Mouse (Mus musculus): ENCODE measurements around the gene Abca2.

Abca2 gene

GRCm38 (mm10) chr2:25460135-25460534 is 31.6 kb downstream of the Abca2 start:
- DNase-seq (ENCODE audit: low read depth in 2 of 2, low spot score in 2 of 2), result no peak

DNA sequence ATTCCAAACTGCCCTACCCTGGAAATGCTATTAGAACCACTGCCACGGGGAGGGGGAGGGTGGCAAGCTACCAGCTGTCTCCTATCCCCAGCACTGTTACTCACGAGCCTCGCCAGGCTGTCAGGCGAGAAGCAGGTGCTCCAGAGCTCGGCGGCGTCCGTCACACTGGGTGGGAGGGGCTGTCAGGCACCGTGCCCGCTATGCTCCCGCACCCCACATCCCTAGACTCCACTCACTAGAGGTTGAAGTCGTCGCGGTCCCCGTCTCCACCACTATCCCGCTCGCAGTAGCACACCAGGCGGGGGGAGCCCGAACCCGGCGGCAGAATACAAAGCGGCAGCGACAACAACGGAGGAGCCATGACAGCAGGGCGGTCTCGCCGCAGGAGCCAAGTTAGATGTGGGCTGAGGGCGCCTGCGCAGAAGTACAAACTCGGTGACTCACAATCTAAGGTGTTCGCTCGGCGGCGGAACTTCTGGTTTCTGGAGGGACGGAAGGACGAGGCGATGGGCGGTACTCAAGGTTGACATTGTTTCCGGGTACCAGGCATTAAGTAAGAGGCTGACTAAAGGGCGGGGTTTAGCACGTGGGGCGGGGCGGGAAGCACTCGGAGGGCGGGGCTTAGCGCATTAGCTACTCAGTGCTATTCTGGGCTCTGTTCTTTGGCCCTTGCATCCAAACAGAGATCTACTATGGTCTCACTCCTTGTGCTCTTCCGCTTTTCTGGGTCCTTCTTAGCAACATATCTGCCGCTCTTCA is 32.2 kb downstream of the Abca2 start, which contains the start of gene Paxx:
Gene Paxx (minus strand): TSS at position 544 of the 759 bp plus-strand sequence.
- peak; percentile 94 for DNase-seq (ENCODE audit: low read depth in 2 of 2, low spot score in 2 of 2)

DNA sequence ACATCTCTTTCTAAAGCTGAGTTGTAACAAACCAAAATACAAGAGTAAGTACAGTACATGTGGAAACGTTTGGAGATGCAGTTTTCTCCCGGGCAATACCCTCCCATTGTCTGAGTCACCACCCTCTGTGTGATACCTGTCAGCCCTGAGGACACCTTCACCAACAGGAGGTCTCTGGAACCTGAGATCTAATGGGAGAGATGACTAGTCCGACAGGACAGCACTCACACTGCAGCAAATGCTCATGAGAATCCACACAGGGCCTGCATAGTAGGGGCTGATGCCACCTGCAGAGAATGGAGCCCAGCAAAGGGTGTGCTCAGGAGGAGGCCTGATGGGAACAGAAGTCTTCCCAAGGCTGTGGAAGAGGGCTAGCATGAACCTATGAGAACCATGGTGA is 32.9 kb downstream of the Abca2 start:
- DNase-seq (ENCODE audit: low read depth in 2 of 2, low spot score in 2 of 2), result no peak

DNA sequence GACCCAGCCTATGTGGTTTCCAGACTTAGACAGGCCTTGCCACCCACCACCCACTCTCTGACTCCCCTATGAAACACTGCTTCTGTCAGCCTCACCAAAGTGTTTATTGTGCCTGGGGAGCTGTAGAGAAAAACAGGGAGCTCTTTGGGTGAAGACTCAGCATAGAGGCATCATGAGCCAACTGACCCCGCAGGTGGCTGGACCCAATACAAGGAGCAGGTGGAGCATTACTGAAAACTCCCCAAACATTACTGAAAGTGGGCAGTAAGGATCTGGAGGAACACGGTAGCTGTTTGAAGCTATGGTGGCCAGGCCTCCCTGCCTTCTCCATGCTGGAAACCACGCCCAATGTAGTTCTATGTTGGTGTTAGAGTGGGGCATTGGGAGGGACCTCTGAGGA is 35.1 kb downstream of the Abca2 start:
- no peak for DNase-seq (ENCODE audit: low read depth in 2 of 2, low spot score in 2 of 2)

DNA sequence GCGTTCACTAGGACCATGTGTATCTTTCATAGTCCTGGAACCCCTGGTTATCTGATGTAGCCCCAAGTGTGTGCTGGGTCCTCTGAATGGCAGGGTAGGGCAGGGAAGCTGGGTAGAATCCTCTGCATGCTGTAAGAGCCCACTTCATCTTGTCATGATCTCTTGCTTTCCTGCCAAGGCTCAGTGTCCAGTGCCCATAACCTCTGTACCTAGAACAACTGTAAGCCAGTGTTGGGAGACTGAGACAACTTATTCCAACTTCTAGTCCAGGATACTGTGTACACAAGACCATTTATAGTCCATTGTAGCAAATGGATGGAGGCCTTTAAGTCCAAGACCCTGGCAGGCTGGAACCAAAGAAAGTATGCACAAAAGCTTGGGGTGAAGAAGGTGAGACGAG is 36.8 kb downstream of the Abca2 start:
- no peak for DNase-seq (ENCODE audit: low read depth in 2 of 2, low spot score in 2 of 2)

DNA sequence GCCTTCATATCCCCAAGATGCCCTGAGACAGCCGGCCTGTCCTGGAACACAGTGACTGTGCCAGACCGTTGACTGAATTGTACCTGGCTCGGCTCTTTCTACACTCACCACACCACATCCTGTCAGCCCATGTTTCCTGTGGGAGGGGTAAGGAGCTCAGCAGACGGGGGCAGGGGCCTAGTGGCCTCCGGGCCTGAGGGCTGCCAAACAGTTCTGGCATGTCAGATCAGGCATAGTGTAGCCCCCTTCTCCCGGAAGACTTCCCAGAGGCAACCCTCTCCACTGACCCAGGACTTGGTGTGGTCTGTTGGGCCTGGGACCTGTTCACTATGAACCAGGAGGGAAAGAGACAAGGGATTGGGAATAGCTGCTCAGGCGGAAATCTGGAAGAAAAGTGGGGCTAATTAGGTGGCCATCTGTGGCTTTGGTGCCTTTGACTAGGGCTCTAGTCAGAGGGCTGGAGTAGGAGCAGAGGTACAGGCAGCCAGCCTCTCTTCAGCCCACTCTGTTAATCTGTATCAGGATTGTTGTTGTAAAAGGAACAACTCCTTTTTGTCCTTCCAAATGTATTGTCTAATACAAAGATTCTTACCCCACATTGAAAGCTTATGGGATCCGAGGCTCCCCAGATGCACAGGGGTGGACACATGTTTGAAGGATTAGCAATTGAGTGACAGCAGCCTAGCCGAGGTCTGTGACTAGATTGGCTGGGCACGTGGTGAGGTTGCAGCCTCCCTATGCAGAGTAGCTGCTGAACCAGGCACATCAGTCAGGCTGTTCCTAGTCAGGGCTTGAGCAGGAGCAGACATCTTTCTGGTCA is 37.5 kb downstream of the Abca2 start:
- DNase-seq (ENCODE audit: low read depth in 2 of 2, low spot score in 2 of 2), result peak; percentile 49 to 65

DNA sequence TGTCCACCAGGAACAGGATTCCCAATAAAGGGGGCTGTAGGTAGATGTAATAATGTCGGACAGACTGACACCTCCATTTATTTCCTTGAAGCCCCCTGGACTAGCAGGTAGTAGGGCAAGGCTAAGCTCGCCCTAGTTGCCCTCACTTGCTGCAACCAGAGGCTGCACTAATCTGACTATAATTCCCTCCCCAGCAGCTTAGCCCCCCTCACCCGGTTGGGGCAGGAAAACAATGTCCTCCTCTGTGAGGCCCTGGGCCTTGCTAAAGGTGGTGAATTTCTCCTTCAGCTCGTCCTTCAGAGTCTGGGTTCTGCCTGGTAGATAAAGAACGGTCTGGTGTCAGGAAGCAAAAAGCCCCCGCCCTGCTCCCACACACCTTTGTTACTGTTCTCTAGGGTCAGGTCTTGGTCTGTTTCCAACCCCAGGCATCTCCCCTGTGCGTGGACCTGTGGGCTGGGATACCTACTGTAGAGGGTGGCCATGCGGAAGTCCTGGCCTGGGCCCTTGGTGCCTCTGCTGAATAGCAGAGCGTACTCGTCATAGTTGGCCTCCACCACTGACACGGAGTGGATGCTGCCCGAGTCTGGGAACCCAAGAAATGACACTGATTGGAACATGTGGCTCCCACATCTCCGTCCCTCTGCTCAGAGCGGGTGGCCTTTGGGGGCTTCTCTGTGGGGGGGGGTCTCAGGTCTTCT is 39.3 kb downstream of the Abca2 start:
- no peak for DNase-seq (ENCODE audit: low read depth in 2 of 2, low spot score in 2 of 2)

- no peak for DNase-seq (ENCODE audit: low read depth in 2 of 2, low spot score in 2 of 2)
These were observed 40.7 kb downstream of the Abca2 start for GRCm38 (mm10) chr2:25468962-25469915.

GRCm38 (mm10) chr2:25469969-25470368 is 41.5 kb downstream of the Abca2 start, which contains the start of gene Ptgds:
Gene Ptgds (minus strand): TSS chr2:25470046.
- DNase-seq (ENCODE audit: low read depth in 2 of 2, low spot score in 2 of 2), result no peak

- DNase-seq (ENCODE audit: low read depth in 2 of 2, low spot score in 2 of 2), result no peak
These were observed 44.0 kb downstream of the Abca2 start for GRCm38 (mm10) chr2:25472550-25472949.

DNA sequence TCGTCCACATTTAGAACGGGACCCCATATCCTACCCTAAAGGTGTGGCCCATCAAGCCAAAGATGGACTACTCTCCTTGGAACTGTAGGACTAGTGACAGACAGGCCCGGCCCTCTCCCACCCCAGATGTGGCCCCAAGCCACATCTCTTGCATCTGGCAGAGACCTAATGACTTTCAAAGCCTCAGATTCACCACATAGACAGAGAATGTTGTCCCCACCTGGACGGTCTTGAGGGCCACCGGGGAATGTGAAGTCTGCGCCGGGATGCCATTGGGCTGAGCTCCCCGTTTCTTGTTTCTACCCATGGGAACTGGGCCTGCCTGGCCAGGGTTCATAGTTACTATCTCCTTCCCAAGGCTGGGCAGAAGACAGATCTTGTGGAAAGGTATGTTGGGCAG is 49.0 kb downstream of the Abca2 start:
- no peak for DNase-seq (ENCODE audit: low read depth in 2 of 2, low spot score in 2 of 2)

DNA sequence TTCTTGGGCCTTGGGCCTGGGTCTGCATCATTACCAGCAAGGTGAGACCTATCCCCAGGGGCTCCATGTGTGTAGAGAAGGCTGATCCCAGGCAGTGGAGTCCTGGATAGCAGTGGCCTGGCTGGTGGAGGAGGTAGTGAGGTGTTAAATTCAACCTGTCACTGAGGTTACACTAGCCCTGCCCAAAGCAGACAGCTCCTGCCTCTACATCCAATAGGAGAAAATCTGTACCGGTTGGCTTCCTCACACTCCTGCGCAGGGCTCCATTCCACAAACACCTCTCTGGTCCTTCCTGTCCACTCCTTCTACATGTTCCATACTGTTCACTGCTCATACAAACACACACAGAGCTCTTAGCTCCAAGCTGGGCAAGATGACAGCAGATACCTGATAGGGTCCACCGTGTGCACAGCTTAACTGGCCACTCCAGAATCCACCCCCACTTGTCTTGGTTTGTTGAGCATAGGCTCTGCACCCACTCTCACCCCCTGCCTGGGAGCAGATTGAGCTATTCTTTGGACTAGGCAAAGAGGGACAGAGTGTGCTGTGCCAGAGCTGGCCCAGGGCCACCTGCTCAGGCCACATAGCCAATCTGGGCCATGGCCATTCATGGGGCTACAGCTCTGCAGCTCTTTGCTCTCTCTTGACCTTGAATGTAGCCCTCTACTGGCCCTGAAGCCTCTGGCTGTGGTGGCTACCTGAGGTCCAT is 49.6 kb downstream of the Abca2 start:
- no peak for DNase-seq (ENCODE audit: low read depth in 2 of 2, low spot score in 2 of 2)

DNA sequence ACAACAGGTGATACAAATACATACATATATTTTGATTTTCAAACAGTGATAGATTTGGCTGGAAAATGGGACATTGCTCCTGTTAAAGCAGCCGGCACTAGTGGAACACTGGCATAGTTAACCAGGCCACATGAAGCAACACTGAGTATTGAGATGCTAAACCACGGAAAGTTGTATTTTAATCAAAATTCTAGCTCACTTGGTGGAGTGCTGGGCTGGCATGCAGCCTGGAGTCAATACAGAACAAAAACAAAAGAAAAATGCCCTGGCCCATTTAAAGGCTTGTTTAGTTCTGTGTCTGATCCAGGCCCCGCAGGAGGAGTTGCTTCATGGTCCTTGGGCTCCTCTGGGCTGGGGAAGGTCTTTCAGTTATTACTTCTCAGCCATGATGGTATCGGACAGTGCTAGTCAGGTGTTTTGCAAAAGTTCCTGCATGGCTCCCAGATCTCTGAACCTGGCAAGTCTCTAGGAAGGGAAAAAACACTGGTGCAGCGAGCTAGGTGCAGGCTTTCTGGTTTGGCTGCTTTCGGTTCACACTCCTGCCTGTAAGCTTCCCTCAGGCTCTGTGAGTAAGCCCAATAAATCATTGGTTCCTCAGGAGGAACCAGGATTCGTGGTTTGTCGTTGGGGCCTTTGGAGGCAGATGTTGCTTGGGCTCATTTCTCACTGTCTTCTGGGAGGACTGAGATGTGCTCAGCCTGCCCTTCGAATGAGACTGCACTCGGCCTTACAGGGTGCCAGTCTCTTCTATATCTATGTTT is 51.2 kb downstream of the Abca2 start:
- DNase-seq (ENCODE audit: low read depth in 2 of 2, low spot score in 2 of 2), result no peak

DNA sequence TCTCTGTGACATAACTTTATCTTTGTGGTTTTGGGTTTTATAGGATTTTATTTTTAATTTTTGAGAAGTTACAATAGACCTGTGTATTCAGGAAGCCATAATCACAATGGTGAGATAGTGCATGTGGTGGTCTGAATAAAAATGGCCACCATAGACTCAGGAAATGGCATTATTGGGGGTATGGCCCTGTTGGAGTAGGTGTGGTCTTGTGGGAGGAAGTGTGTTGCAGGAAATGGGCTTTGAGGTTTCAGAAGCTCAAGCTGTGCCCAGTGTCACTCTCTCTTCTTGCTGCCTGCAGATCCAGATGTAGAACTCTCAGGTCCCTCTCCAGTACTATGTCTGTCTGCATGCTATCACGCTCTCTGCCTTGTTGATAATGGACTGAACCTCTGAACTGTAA is 52.0 kb downstream of the Abca2 start:
- DNase-seq (ENCODE audit: low read depth in 2 of 2, low spot score in 2 of 2), result no peak

GRCm38 (mm10) chr2:25482969-25483368 is 54.5 kb downstream of the Abca2 start:
- DNase-seq (ENCODE audit: low read depth in 2 of 2, low spot score in 2 of 2), result peak; percentile 59 to 71

- DNase-seq (ENCODE audit: low read depth in 2 of 2, low spot score in 2 of 2), result no peak
These were observed 56.6 kb downstream of the Abca2 start for GRCm38 (mm10) chr2:25484901-25485647.

DNA sequence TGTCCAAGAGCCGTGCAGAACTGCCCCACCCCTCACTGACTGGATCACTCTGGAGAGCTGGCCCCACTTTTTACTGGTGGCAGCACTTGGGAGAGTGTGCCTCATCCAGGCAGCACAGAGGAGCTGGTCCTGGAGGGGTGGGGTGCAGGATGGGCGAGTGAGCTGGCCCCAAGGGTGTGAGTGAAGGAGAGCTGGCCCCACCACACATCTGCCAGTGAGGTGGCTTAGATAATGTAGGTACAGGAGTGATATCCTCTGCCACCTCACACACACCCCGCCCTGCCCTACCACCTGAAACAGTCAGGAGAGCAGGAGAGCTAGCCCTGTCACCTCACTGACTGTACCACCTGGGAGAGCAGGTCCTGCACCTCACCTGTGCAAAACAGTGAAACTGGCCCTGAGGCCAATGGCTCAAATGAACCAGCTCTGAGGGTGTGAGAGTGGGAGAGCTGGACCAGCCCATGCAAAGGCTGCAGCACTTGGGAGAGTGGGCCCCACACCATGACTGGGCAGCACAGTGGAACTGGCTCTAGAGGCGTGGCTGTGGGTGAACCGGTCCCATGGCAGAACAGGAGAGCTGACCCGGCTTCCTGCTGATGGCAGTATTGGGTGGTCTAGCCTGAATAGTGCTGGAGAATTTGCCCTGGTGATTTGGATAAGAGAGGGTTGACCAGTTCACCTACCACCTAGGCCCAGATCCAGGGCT is 59.6 kb downstream of the Abca2 start:
- DNase-seq (ENCODE audit: low read depth in 2 of 2, low spot score in 2 of 2), result no peak

DNA sequence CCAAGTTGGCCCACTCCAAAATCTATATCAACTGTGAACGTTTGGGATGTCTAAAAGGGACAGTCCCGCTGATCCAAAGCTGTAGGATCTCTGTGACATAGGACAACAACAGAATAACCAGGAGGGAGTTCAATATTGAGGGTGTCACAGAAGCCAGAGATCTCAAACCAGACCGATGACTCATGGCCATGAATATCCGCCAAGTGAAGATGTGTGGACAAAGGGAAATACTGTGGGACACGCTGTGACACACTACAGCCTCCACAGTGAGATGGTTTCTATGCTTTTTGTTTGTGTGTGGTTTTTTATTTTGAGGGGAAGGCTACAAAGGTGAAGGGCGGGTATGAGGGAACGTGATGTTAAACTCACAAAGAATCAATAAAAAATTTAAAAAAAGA is 60.2 kb downstream of the Abca2 start:
- no peak for DNase-seq (ENCODE audit: low read depth in 2 of 2, low spot score in 2 of 2)
